Mouse (Mus musculus) A20 (cell line): Measurements from ENCODE around the gene Il20rb.

Source experiments
- DNase-seq: peaks from one replicate; pipeline ENCODE4 v3.0.0-alpha.2; 2011; ENCODE audit warnings: low read depth, low spot score

Il20rb gene

DNA sequence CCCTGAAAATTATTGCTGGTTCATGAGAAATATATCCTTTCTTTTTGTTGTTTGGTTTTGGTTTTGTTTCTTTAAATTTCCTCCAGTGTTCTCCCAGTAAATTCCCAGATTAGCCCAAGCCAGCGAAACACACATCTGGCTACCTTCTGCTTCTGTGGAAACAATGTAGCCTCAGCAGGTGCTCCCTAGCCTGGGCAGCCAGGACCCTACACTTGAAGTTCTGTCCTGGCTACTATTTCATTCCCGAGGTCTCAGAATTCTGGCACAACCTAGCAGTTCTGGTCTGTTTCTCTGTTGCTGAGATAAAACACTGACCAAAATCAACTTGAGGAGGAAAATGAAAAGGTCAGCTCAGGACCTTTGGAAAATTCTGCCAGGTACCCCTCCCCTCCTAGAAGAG lies 55.2 kb downstream of the Il20rb start:
- DNase-seq: no peak

DNA sequence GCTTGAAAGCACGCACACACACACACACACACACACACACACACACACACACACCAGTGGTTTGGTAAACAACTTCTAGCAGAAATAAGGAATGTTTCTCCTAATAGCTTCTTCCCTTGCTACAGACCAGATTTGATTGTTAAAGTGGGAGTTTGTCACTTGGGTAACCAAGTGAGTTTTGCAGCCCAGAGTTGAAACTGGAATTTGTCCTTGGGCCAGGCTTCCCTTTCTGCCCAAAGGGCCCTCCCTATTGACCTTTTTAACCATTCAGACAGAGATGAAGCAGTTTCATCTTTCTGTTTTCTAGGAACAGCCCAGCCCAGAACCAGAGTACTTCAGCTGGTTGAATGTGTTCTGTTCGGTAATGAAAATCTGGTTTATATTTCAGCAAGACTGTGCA lies 55.7 kb downstream of the Il20rb start:
- DNase-seq: no peak

DNA sequence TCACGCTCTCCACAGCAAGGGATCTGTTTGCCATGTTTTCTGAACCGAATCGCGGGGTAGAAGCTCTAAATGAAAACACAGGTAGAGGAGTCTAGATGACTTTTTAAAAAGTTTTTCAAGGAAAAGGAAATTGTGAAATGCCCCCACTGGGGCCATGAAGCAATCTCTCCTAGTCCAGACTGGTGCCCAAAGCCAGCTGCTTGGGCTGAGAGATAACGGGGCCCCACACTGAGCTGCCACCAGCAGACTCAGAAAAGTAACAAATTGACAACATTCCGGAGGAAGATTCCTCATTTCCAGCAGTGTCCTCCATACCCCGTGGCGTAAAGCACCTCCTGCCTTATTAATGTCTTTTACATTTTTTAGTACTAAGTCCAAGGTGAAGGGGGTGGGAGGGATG lies 66.9 kb downstream of the Il20rb start:
- no peak for DNase-seq

DNA sequence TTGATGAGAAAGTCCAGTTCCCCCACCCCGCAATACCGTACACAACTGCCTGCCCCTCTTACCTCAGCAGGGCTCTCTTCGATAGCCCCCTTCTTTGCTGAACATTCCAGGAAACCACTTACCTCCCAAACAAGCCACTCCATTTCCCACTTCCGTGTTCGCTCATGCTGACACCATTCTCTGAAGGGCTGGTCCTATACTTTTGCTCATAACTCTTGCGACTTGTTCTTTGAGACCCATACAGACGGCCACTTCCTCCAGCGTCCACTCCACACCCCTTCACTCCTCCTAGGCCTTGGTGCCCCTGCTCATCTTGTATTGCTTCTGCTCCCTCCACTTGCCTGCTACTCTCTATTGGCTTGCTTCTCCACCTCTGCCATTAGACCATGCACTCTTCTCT lies 67.5 kb downstream of the Il20rb start:
- no peak for DNase-seq

DNA sequence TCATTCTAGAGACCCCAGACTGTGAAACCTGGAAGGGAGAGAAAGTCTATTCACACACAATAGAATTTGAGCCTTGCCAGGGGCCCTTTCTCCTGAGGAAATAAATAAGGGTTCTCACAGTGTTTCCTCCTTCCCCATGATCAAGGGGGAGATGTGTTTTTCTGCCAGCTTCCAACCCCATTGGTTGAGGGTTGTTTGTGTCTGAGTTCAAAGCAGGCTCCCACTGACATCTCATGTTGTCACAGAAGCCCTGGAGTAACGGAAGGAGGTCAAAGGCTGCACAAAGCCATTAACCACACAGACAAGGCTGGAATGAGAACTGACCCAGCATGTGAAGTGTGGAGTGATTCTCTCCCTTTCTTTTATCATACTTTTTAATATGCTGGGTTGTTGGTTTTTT lies 69.8 kb downstream of the Il20rb start:
- no peak for DNase-seq

DNA sequence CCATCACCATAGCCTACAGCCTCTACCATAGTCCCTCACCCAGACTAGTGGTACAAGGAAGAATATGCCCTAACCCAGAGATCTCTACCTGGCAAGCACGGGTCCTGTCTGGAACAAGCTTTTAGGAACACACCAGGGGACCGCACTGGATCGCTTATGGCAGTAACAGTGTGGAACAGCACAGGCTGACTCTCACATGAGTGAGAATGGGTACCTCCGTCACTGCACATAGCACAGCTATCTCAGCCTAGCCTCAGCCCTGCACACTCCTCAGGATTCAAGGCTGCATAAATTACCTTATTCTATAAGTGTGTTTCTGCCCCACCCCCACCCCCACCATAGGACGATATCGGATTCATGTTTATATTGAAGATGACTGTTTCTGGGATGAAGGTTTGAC lies 70.3 kb downstream of the Il20rb start:
- DNase-seq: no peak

DNA sequence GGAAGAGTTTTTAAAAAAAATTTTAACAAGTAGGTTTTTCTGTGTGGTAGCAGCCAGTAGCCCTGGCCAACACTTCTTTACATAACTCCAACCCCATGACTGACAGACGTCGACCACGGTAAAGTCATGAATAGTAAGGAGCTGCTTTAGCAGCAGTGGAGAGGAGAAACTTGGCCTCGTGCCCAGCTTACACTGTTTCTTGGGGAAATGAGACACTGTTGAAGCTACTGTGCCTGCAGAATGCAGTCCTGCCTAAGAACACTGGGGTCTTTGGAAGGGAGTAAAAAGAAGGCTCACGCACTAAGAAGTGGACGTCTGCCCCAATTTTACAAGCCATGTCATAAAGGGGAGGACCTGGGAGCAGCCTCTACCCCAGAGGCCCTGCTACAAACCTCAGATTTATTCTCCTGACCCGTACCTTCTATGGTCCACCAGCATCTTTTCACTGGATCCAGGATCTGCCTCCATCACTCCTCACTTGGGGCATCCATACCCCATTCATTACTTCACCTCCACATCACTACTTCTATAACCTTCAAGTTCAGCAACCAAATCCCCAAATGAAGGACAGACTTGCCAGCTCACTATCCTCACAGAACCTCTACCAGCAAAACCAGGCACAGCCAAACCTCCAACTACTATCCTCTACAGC lies 71.1 kb downstream of the Il20rb start:
- no peak for DNase-seq
